Mouse (Mus musculus): ENCODE data around the gene Efcab9. TPM values are rescaled to one million over a fixed set of nuclear protein-coding genes. Genes with fewer than 3 reads are reported as not detected.

Gene Efcab9
- total and polyA plus RNA-seq, 3 experiments = 0.77 to 1.3 TPM; not detected in 1

DNA sequence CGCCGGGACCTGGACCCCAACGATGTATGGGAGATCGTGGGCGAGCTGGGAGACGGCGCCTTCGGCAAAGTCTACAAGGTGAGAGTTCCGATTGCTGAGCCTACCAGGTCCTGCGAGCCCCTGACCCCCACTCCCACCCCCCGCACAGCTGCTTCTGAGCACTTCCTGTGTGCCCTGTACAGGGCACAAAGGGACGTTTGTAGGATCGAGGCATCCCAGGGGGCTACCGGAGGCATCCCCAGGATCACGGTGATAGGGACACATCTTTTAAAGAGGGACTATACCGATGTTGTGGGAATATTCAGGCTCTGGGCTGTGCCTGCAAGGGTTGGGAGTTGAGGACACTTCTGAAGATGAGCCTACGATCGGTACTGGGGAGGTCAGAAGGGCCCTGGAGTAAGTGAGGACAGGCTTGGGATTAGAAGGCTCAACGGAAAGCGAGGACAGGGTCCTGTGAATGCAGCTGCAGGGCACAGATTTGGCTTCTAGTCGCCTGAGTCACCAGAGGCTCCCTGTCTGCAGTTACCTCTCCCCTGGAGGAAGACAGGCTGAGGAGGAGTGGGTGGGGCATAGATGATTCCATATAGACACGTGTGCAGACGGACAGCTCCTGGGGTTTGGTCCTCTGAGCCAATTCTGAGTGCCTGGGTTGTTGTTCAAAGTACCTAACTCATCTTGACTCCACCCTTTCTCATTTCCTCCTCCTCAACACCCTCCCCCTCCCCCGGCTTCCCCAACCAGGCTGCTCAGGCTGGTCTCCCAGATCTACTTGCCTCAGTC is 1.8 kb upstream of the Efcab9 start:
- Histone ChIP-seq H3K4me3 (ENCODE audit: control insufficient read depth in 1 of 2, insufficient read depth in 1 of 2, low read depth in 2 of 2, low read length in 2 of 2) (peak overlapping the region; percentile 88 to 95), H3K27me3 (ENCODE audit: control insufficient read depth in 1 of 2, insufficient read depth in 2 of 2, low read length in 2 of 2) (no peaks in the 10 kb centered on the region), H3K79me2 (ENCODE audit: control insufficient read depth, insufficient read depth, low read length, poor library complexity) (peaks cover 8% of the 10 kb centered on the region), H3K9ac (ENCODE audit: control insufficient read depth, low read depth, low read length, poor library complexity, severe bottlenecking) (peak overlapping the region; percentile 91), H3K36me3 (ENCODE audit: control insufficient read depth in 1 of 2, insufficient read depth in 2 of 2, low read length in 2 of 2) (peaks cover 0 to 10% of the 10 kb centered on the region in 2 experiments; a peak in 2 of 4 replicates), H3K27ac (ENCODE audit: control insufficient read depth, low read depth, low read length) (peak overlapping the region; percentile 50), H3K9me3 (replicated peaks; ENCODE audit: insufficient read depth, low read length) (no peaks in the 10 kb centered on the region), H3K4me1 (ENCODE audit: control insufficient read depth in 1 of 2, insufficient read depth in 2 of 2, low read length in 2 of 2) (peaks cover 0 to 18% of the 10 kb centered on the region in 2 experiments; a peak in 2 of 4 replicates)
- DNase-seq (ENCODE audit: low read depth, low spot score) = peak; percentile 93
- peak; percentile 54; the same call in 1 of the 2 replicates for TF ChIP-seq MAZ (IDR thresholded peaks at IDR 0.05; ENCODE audit: low read depth, low read length)
- no peak for TF ChIP-seq JUND (IDR thresholded peaks at IDR 0.05; ENCODE audit: low read depth, low read length)
- TF ChIP-seq NRF1 (IDR thresholded peaks at IDR 0.05; ENCODE audit: insufficient read depth, low read depth, low read length, poor library complexity, severe bottlenecking) = no peak
- TF ChIP-seq POLR2AphosphoS2 (IDR thresholded peaks at IDR 0.05; ENCODE audit: low read length) = no peak
- no peak for TF ChIP-seq MEF2A (IDR thresholded peaks at IDR 0.05; ENCODE audit: extremely low read depth, insufficient replicate concordance, low read depth, low read length, poor library complexity, severe bottlenecking)
- no peak for TF ChIP-seq TCF12 (IDR thresholded peaks at IDR 0.05; ENCODE audit: low read depth, low read length)
- TF ChIP-seq MAFK (IDR thresholded peaks at IDR 0.05; ENCODE audit: borderline replicate concordance, low read depth, low read length) = no peak
- no peak for TF ChIP-seq RCOR1 (IDR thresholded peaks at IDR 0.05; ENCODE audit: low read depth, low read length)
- no peak for TF ChIP-seq SMC3 (IDR thresholded peaks at IDR 0.05; ENCODE audit: low read depth, low read length)
- TF ChIP-seq MYB (IDR thresholded peaks at IDR 0.05; ENCODE audit: low read depth, low read length) = no peak
- peak; percentile 16; the same call in 1 of the 2 replicates for TF ChIP-seq TAL1 (IDR thresholded peaks at IDR 0.05; ENCODE audit: low read length)
- TF ChIP-seq POLR2A (IDR thresholded peaks at IDR 0.05; ENCODE audit: control insufficient read depth in 1 of 2, insufficient read depth in 1 of 2, low read depth in 1 of 2, low read length in 2 of 2, poor library complexity in 1 of 2) = peak in 1 of 2 experiments; percentile 25; a peak in 1 of 4 replicates
- TF ChIP-seq KAT2A (conservative IDR thresholded peaks at IDR 0.05; ENCODE audit: low read depth, low read length) = no peak
- TF ChIP-seq CHD1 (IDR thresholded peaks at IDR 0.05; ENCODE audit: low read depth, low read length) = no peak
- 0 out of 2 replicates have a peak, but pooled peaks have one; percentile 22 for TF ChIP-seq ELF1 (IDR thresholded peaks at IDR 0.05; ENCODE audit: low read depth, low read length)
- no peak for TF ChIP-seq E2F4 (IDR thresholded peaks at IDR 0.05; ENCODE audit: borderline replicate concordance, low read depth, low read length)
- no peak for TF ChIP-seq ETS1 (IDR thresholded peaks at IDR 0.05; ENCODE audit: low read depth, low read length)
- TF ChIP-seq GABPA (IDR thresholded peaks at IDR 0.05; ENCODE audit: low read depth, low read length) = no peak
- no peak for TF ChIP-seq RAD21 (IDR thresholded peaks at IDR 0.05; ENCODE audit: low read depth, low read length)
- TF ChIP-seq USF1 (IDR thresholded peaks at IDR 0.05; ENCODE audit: low read depth, low read length) = peak; percentile 79
- TF ChIP-seq POLR2AphosphoS5 (IDR thresholded peaks at IDR 0.05; ENCODE audit: borderline replicate concordance, low read depth, low read length) = no peak
- TF ChIP-seq MXI1 (IDR thresholded peaks at IDR 0.05; ENCODE audit: low read depth, low read length) = peak; percentile 98
- TF ChIP-seq MAX (IDR thresholded peaks at IDR 0.05; ENCODE audit: low read length) = peak; percentile 90
- no peak for TF ChIP-seq USF2 (IDR thresholded peaks at IDR 0.05; ENCODE audit: borderline replicate concordance in 1 of 2, insufficient read depth in 1 of 2, low read depth in 1 of 2, low read length in 2 of 2)
- peak; percentile 75; the same call in 1 of the 2 replicates for TF ChIP-seq MYC (IDR thresholded peaks at IDR 0.05; ENCODE audit: low read depth, low read length)
- TF ChIP-seq HCFC1 (IDR thresholded peaks at IDR 0.05; ENCODE audit: low read depth, low read length) = 0 out of 2 replicates have a peak, but pooled peaks have one; percentile 29
- TF ChIP-seq CHD2 (IDR thresholded peaks at IDR 0.05; ENCODE audit: low read length) = no peak
- no peak for TF ChIP-seq ZNF384 (IDR thresholded peaks at IDR 0.05; ENCODE audit: low read depth, low read length)
- no peak for TF ChIP-seq ZMIZ1 (IDR thresholded peaks at IDR 0.05; ENCODE audit: low read depth, low read length)
- TF ChIP-seq CTCF (IDR thresholded peaks at IDR 0.05 in 2 of 3, conservative IDR thresholded peaks at IDR 0.05 in 1 of 3; ENCODE audit: control insufficient read depth in 1 of 3, insufficient read depth in 1 of 3, low read depth in 2 of 3, low read length in 3 of 3, poor library complexity in 1 of 3, severe bottlenecking in 1 of 3) = no peak
- peak; percentile 38; the same call in 1 of the 2 replicates for TF ChIP-seq TBP (IDR thresholded peaks at IDR 0.05; ENCODE audit: low read depth, low read length)
- peak; percentile 83 for TF ChIP-seq SIN3A (IDR thresholded peaks at IDR 0.05; ENCODE audit: low read length)
- no peak for TF ChIP-seq ZC3H11A (IDR thresholded peaks at IDR 0.05; ENCODE audit: low read depth, low read length)
- TF ChIP-seq GATA1 (IDR thresholded peaks at IDR 0.05; ENCODE audit: low read depth, low read length) = no peak
- TF ChIP-seq BHLHE40 (IDR thresholded peaks at IDR 0.05; ENCODE audit: borderline replicate concordance, low read depth, low read length) = peak; percentile 40; the same call in 1 of the 2 replicates
- TF ChIP-seq EP300 (IDR thresholded peaks at IDR 0.05; ENCODE audit: low read depth in 1 of 2, low read length in 2 of 2) = no peak

Data from MEL (cell line).